Mouse (Mus musculus): ENCODE measurements around the gene Proser1.

GRCm38 (mm10) chr3:53488353-53488752, 24.9 kb downstream of the Proser1 start, which contains the start of gene Stoml3:
- no peak for TF ChIP-seq CTCF (conservative IDR thresholded peaks at IDR 0.05; ENCODE audit: insufficient read depth, insufficient read length, low read depth, low read length)
- TF ChIP-seq POLR2A (IDR thresholded peaks at IDR 0.05; ENCODE audit: low read depth, low read length) = no peak

Measured in kidney, adult 2 months (tissue).